Mouse (Mus musculus) CH12.LX (cell line): Measurements from ENCODE around the gene Ltf.

Experiments used
- EP300 ChIP-seq: IDR thresholded peaks from 2 replicates; pipeline ENCODE4 v1.6.1; 2011; ENCODE audit warnings: low read length, improper control_type of control experiment
- HCFC1 ChIP-seq: IDR thresholded peaks from 2 replicates; pipeline ENCODE4 v1.6.1; 2012; ENCODE audit warnings: low read depth, mild to moderate bottlenecking, inconsistent platforms, low read length, improper control_type of control experiment
- RCOR1 ChIP-seq: conservative IDR thresholded peaks from 2 replicates; pipeline ENCODE4 v1.6.1; 2012; ENCODE audit warnings: low read depth, mild to moderate bottlenecking, inconsistent platforms, low read length, improper control_type of control experiment

GRCm38 (mm10) chr9:110989543-110989942 lies 29.5 kb upstream of the Ltf start:
- TF ChIP-seq RCOR1, result no peak
- TF ChIP-seq HCFC1, result no peak
- no peak for TF ChIP-seq EP300
